Mouse (Mus musculus) lung, adult 2 months (tissue): ENCODE data around the gene Apobec2. TPM values are rescaled to one million over a fixed set of nuclear protein-coding genes. Genes with fewer than 3 reads are reported as not detected.

Experiments
- DNase-seq: peaks from one replicate; pipeline ENCODE4 v3.0.0; 2022
- H3K4me1 ChIP-seq: fragments of 200-500 bp; 2 replicates; pipeline ENCODE4 v1.6.1; 2011; ENCODE audit warnings: low read length; ENCODE audit not compliant: control insufficient read depth, insufficient read depth
- H3K4me3 ChIP-seq: fragments of 200-500 bp; replicated peaks from 2 replicates; pipeline ENCODE3; 2011; ENCODE audit warnings: low read depth, mild to moderate bottlenecking, control low read depth, low read length; ENCODE audit errors: extremely low read depth
- CTCF ChIP-seq: fragments of 200-500 bp; IDR thresholded peaks from 2 replicates; pipeline ENCODE4 v1.5.1; 2011; ENCODE audit warnings: mild to moderate bottlenecking, low read length, control low read depth; ENCODE audit not compliant: insufficient read depth
- POLR2A ChIP-seq: fragments of 200-500 bp; IDR thresholded peaks from 2 replicates; pipeline ENCODE4 v1.6.1; 2011; ENCODE audit warnings: low read depth, mild to moderate bottlenecking, control low read depth, low read length, borderline replicate concordance; ENCODE audit errors: extremely low read depth
- WGBS: fragments of 180-500 bp; shearing (Covaris S2); methylation state at CpG from one replicate; pipeline ENCODE4 v1.1.7; 2018; 5-methylcytosine and 5-hydroxymethylcytosine counted together
- polyA plus RNA-seq: library from polyadenylated mRNA; depleted of rRNA; stranded (reverse); fragments of >200 nt; gene quantifications from 2 replicates; pipeline ENCODE4 v1.2.3, GENCODE M21; 2012

The Apobec2 gene
- polyA plus RNA-seq, 1 experiment, result 39.9 TPM

DNA sequence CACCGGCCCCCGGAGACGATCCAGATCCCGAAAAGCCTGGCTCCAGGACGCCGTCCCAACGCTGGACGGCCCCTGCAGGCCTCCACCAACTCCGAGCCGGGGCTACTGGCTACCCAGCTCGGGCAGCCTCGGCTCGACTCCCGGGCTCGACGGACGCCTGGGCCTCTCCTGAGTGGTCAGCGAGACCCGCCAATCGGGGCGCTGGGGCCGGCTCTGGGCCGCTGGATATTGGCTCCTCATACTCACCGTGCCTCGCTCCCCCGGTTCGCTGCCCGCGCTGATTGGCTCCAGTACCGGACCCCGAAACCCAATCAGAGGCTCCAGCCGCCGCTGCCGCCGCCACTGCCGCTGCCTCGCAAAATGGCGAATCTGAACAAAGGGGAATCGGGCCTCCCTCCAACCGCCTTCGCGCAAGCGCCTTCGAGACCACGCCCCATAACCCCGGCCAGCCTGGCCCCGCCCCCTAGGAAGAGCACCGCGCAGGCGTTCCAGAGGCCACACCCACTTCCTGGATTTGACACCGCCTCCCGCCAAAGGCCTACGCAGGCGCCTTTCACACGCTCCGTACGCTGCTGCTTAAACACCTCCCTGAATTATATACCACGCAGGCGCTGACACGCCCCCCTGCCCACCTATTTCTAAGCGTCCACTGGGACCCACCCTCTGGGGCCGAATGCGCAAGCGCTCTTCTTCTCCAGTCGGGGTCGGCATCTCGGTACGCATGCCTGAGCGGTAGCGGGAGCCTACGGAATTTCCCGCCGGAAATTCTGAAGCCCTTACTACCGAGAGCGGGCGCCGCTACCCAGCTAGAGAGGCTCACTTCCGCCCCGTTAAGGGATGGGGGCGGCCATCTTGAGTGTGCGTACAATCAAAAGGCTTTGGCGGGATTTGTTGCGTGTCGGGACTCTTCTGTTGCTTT, 23.1 kb downstream of the Apobec2 start, which contains the start of the genes Nfya and Oard1:
Gene Nfya, minus strand, starts transcription at position 527 of the 919 bp plus-strand sequence.
Gene Oard1, plus strand, starts transcription at position 635 of the 919 bp plus-strand sequence.
- peaks cover 3% of the 10 kb centered on the region for H3K4me1 ChIP-seq
- WGBS, result under 1% methylated on average over 84 of the region's 84 CpGs
- peak; percentile 99 for DNase-seq
- H3K4me3 ChIP-seq, result peak within 1 kb of the TSS; percentile 87
- TF ChIP-seq POLR2A (peak; percentile 62; the same call in 1 of the 2 replicates), CTCF (no peak)

DNA sequence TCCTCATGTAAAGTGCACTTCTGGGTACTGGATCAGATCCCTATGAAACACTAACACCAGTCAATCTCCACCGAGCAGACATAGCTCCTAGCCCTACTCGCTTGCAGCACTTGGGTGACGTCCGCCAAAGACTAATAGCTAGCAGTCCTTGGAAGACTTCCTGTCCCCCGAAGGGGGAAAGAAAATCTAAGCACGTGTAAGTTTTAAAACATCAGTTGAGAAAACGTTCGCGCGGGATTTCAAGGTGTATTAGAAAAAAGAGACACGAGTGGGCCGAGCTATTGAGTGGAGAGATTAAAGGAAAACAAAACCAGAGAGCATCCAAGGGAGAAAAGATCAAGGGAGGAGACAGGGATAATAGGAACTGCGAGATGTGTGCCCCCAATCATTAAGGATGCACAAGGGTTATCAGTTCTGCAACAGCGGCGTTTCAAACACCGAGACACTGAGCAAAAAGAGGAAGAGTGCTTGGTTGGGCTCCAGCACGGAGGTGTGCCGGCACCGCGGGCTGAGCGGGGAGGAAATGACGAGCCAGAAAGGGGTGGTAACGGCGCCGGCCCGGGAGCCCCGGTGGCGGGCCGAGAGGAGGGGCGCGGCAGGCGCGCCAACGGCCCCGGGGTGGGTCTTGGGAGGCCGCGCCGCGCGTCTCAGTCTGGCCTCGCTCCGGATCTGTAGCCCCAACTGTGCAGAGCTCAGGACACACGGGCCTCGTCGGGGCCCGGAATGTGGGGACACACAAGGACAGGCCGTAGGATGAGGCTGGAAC, 24.0 kb downstream of the Apobec2 start:
- TF ChIP-seq CTCF, result no peak
- TF ChIP-seq POLR2A, result peak; percentile 44; the same call in 1 of the 2 replicates
- peaks cover 6% of the 10 kb centered on the region for H3K4me1 ChIP-seq
- peak; percentile 74 for DNase-seq
- under 1% methylated on average over 47 of the region's 47 CpGs for whole genome bisulfite sequencing
- peak overlapping the region; percentile 83 for H3K4me3 ChIP-seq

DNA sequence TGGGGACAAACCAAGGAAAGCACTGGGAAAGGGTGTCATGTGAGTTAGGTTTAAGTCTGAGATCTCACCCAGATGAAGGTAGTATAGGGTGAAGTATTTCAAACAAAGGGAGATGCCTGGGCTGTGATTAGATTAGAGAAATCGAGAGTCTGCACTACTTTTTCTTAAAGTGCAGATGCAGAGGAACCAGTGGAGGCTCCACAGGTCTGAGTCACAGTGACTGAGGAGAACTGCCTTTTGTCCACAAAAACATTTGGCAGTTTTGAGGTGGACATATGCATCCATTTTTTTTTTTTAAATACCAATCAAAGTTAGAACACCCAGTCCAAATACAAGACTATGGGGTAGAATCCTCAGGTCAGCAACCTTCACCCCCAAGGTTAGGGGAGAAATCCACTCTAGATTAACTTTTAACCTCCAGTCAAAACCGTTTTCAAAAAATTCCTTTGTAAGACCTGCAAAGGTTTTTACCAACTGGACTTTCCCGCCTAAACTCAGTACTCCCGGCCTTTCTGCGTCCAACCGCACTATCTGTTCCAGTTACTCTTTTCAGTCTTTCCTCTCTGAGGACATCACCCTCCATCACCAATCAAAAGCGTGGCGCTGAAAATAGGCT, 24.7 kb downstream of the Apobec2 start:
- no peak for DNase-seq
- H3K4me1 ChIP-seq, result peaks cover 6% of the 10 kb centered on the region
- TF ChIP-seq CTCF, result no peak
- no peak for TF ChIP-seq POLR2A
- WGBS, result 5% methylated on average over 8 of the region's 8 CpGs
- H3K4me3 ChIP-seq, result peak overlapping the region; percentile 50

DNA sequence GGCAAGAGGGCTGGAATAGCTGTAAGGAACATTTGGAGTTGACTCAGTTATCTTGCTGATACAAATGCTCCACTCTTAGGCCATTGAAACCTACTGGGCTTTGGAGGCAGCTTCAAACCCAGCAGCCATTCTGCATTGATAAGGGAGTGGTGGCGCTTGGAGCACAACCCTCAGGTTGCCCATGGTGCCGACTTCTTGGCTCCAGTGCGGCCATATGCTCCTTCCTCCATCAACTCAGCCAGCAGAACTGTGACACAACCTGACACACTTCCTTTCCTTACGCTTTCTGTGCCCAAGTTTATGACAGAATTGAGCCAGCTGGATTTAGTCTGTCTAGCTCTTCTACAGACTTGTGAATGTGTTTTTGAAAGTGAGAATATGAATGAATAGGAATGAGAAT, 25.6 kb downstream of the Apobec2 start:
- Histone ChIP-seq H3K4me3 (no peak overlapping the region), H3K4me1 (peaks cover 6% of the 10 kb centered on the region)
- no peak for DNase-seq
- TF ChIP-seq POLR2A, result no peak
- TF ChIP-seq CTCF, result no peak
- 54% methylated on average over 4 of the region's 4 CpGs for WGBS

DNA sequence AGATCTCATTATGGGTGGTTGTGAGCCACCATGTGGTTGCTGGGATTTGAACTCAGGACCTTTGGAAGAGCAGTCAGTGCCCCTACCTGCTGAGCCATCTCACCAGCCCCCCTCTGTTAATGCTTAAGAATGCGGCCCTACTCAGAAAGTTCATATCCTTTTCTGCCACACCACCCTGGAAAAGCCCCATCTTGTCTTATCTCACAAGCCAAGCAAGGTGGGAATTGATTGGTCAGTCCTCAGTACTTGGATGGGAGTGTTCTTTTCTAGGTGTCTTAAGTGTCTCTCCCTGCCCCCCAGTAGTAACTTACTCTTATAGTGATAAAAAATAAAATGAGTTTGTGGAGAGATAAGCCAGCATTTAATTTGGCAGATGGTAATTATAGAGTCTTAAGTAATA, 28.0 kb downstream of the Apobec2 start:
- no peak for DNase-seq
- no peak overlapping the region for H3K4me3 ChIP-seq
- peaks cover 8% of the 10 kb centered on the region for H3K4me1 ChIP-seq
- no peak for TF ChIP-seq POLR2A
- no peak for TF ChIP-seq CTCF
- WGBS, result 76% methylated on average over 1 of the region's 1 CpGs

DNA sequence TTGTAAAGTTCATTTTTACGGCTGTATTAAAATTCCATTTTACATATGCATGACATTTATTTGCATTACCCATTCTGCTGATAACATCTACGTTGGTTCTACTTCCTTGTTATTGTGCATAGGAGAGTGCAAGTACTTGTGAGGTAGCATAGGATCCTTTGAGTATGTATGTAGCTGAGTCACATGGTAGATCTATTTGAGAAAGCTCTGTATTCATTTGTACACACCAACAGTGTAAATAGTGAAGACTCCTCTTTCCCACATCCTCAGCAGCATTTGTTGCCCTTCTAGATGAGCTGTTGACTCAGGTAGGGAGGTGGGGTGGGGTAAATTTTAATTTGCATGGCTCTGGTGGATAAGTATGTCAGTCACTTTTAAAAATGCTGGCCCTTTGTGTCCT, 28.9 kb downstream of the Apobec2 start:
- DNase-seq, result no peak
- TF ChIP-seq POLR2A (no peak), CTCF (no peak)
- WGBS, result 52% methylated on average over 2 of the region's 2 CpGs
- Histone ChIP-seq H3K4me3 (no peak overlapping the region), H3K4me1 (peaks cover 8% of the 10 kb centered on the region)

DNA sequence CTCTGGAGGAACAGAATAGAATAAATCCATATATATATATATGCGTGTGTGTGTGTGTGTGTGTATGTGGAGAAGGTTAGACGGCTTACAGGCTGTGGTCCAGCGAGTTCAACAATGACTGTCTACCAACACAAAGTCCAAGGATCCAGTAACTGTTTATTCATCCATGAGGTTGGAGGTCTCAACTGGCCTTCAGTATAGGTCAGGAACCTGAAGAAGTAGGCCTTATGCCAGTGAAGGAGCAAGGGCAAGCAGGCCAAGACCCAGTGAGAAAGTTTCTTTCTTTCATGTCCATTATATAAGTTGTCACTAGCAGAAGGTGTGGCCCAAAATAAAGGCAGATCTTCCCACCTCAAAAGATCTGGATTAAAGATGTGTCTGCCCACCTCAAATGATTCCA, 30.0 kb downstream of the Apobec2 start:
- peaks cover 8% of the 10 kb centered on the region for H3K4me1 ChIP-seq
- WGBS, result 92% methylated on average over 3 of the region's 3 CpGs
- no peak for DNase-seq
- no peak overlapping the region for H3K4me3 ChIP-seq
- TF ChIP-seq POLR2A, result no peak

DNA sequence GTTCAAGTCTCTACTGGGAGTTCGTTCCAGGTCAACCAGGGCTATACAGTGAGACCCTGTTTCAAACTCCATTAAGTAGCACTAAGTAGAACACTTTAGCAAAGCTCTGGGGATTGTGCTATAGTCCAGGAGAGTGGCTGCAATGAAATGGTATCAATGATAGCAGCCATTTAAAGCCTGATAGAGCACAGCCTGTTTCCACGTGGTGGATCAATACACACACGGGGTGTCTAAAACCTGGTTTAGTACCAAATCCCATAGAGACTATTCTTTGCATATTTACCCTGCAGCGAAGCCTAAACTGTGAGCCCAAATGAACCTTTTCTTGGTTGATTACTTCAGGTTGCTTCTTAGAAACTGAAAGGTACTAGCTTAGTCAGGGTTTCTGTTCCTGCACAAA, 31.0 kb downstream of the Apobec2 start:
- WGBS, result 81% methylated on average over 4 of the region's 4 CpGs
- DNase-seq, result no peak
- Histone ChIP-seq H3K4me1 (peaks cover 4% of the 10 kb centered on the region), H3K4me3 (no peak overlapping the region)
- no peak for TF ChIP-seq POLR2A
- no peak for TF ChIP-seq CTCF

DNA sequence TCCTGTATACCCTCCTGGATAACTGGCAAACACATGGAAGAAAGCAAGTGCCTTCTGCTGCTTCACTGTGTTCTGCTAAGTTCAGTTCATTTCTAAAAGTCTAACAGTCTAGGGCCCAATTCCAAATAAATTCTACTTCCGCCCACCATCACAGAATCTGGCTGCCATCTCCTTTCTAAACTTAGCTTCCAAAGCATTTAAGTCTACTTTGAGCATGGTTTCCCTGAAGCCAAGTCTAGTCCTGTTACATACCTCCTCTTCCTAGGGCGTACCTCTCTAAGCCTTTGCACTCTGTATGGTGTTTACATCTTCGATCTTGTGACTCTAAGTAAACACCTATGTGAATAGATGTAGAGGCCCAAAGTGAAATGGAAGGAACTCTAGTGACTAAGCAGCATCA, 40.1 kb downstream of the Apobec2 start:
- TF ChIP-seq CTCF (no peak), POLR2A (no peak)
- DNase-seq, result no peak
- Histone ChIP-seq H3K4me1 (no peaks in the 10 kb centered on the region), H3K4me3 (no peak overlapping the region)
- WGBS, result 87% methylated on average over 3 of the region's 3 CpGs
